Mouse (Mus musculus) stomach, postnatal 0 days (tissue): ENCODE measurements around the gene Pyy. TPM values are rescaled to one million over a fixed set of nuclear protein-coding genes. Genes with fewer than 3 reads are reported as not detected.

ENCODE experiments used
- ATAC-seq: fragments of 200-750 bp; cut with Nextera tagmentation; 2 replicates; pipeline ENCODE4 v1.8.0; 2017; ENCODE audit not compliant: low FRiP score, low TSS enrichment
- DNase-seq: peaks from one replicate; pipeline ENCODE4 v3.0.0-alpha.2; 2016; ENCODE audit warnings: low spot score
- H3K27ac ChIP-seq: fragments of 300-500 bp; sonication (generic); replicated peaks from 2 replicates; pipeline ENCODE4 v1.5.1; 2014; ENCODE audit warnings: mild to moderate bottlenecking, control low read depth
- H3K27me3 ChIP-seq: fragments of 300-500 bp; sonication (generic); 2 replicates; pipeline ENCODE4 v1.6.1; 2014; ENCODE audit warnings: low read length; ENCODE audit not compliant: control insufficient read depth, insufficient read depth
- H3K36me3 ChIP-seq: fragments of 300-500 bp; sonication (generic); 2 replicates; pipeline ENCODE4 v1.6.1; 2014; ENCODE audit warnings: low read length, mixed read lengths; ENCODE audit not compliant: control insufficient read depth, insufficient read depth
- H3K4me1 ChIP-seq: fragments of 300-500 bp; sonication (generic); replicated peaks from 2 replicates; pipeline ENCODE4 v1.6.1; 2014; ENCODE audit warnings: antibody characterized with exemption; ENCODE audit not compliant: control insufficient read depth, insufficient read depth
- H3K4me2 ChIP-seq: fragments of 300-500 bp; sonication (generic); replicated peaks from 2 replicates; pipeline ENCODE4 v1.6.1; 2014; ENCODE audit warnings: low read depth, mild to moderate bottlenecking, control low read depth, moderate library complexity
- H3K4me3 ChIP-seq: fragments of 300-500 bp; sonication (generic); 2 replicates; pipeline ENCODE4 v1.5.1; 2014; ENCODE audit warnings: low read depth, low read length, control low read depth
- H3K9ac ChIP-seq: fragments of 300-500 bp; sonication (generic); 2 replicates; pipeline ENCODE4 v1.6.1; 2014; ENCODE audit warnings: mild to moderate bottlenecking, low read length, control low read depth, mixed read lengths
- H3K9me3 ChIP-seq: fragments of 300-500 bp; sonication (generic); 2 replicates; pipeline ENCODE4 v1.6.1; 2016; ENCODE audit warnings: low read length; ENCODE audit not compliant: control insufficient read depth
- CTCF ChIP-seq: IDR thresholded peaks from 2 replicates; pipeline ENCODE4 v1.5.1; 2016; ENCODE audit warnings: antibody characterized with exemption, low read depth, mild to moderate bottlenecking, moderate library complexity
- EP300 ChIP-seq: optimal IDR thresholded peaks from 2 replicates; pipeline ENCODE3; 2016; ENCODE audit warnings: antibody characterized with exemption
- WGBS: fragments of 180-500 bp; shearing (Covaris S2); extraction: QIAGEN DNeasy Blood & Tissue Kit; methylation state at CpG from one replicate; pipeline ENCODE4 v1.1.7; 2014; 5-methylcytosine and 5-hydroxymethylcytosine counted together
- polyA plus RNA-seq: library from polyadenylated mRNA; unstranded; fragments of >200 nt; fragmentation: Nextera tagmentation; extraction: Ambion mirVana; gene quantifications from 2 replicates; pipeline ENCODE4 v1.2.1, GENCODE M21; 2015

The Pyy gene
- polyA plus RNA-seq, 1 experiment from 2014 or later = 64.3 TPM

DNA sequence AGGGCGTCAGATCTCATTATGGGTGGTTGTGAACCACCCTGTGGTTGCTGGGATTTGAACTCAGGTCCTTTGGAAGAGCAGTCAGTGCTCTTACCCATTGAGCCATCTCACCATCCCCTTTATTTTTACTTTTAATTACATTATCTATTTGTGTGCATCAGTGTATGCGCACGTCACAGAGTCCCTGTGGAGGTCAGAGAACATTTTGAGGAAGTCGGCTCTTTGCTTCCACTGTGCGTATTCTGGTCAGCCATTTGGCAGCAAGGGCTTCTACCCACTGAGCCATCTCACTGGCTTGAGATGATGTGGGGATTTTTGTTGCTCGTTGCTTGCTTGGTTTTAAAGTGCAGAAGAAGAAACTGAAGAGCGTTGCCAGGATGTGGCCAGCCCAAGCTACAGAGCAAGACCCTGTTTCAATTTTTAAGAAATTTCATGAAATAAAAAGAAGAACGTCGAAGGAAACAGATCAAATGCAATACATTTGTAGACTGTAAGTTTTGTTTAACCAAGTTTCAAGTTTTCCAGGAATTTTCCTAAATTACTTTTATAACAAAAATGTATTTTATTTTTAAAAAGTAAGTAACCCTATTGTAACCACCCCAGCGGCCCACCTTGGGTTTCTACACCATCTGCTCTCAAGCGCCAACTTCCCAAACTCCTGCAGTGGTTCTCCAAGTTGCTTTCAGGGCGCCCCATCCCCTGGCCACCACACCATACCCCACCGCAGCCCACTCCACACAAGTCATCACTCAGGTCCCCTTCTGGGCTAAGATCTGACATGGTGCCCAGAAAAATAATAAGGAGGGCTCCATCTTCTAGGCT lies 30.2 kb upstream of the Pyy start:
- WGBS = 44% methylated on average over 13 of the region's 13 CpGs
- no peak for TF ChIP-seq EP300
- TF ChIP-seq CTCF = no peak
- H3K4me3 ChIP-seq = 0 out of 2 replicates have a peak overlapping the region, but pooled peaks have one; percentile 23
- H3K27me3 ChIP-seq = no peaks in the 10 kb centered on the region
- no peak for ATAC-seq
- no peak overlapping the region for H3K9ac ChIP-seq
- H3K4me1 ChIP-seq = no peaks in the 10 kb centered on the region
- H3K36me3 ChIP-seq = no peaks in the 10 kb centered on the region
- peak overlapping the region; percentile 44 for H3K4me2 ChIP-seq
- no peak for DNase-seq
- no peak overlapping the region for H3K27ac ChIP-seq
- no peaks in the 10 kb centered on the region for H3K9me3 ChIP-seq

DNA sequence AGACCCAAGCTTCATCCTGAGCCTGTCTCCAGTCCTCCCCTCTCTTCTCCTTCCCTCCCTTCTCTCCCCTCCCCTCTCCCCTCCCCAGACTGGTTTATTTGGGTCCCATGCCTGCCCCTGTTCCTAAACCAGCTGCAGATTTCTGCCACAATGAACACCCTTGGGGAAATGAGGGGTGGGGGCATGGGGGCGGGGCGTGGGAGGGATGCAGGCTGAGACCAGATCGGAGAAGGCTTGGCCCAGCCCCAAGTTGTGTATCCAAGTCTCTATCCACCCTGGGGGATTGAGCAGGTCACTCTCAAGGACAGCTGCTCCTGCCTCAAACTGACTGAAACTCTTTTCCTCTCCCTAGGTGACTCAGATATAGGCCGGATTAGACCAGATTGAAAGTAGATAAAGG lies 26.9 kb upstream of the Pyy start:
- ATAC-seq (no peak), DNase-seq (no peak)
- Histone ChIP-seq H3K27me3 (no peaks in the 10 kb centered on the region), H3K27ac (no peak overlapping the region), H3K9me3 (no peaks in the 10 kb centered on the region), H3K4me1 (no peaks in the 10 kb centered on the region), H3K4me3 (no peak overlapping the region), H3K4me2 (no peak overlapping the region), H3K36me3 (no peaks in the 10 kb centered on the region), H3K9ac (no peak overlapping the region)
- TF ChIP-seq EP300 (no peak), CTCF (no peak)
- 24% methylated on average over 4 of the region's 4 CpGs for WGBS

- TF ChIP-seq CTCF (no peak), EP300 (no peak)
- H3K9ac ChIP-seq = no peak overlapping the region
- H3K9me3 ChIP-seq = no peaks in the 10 kb centered on the region
- H3K27me3 ChIP-seq = no peaks in the 10 kb centered on the region
- 61% methylated on average over 6 of the region's 6 CpGs for WGBS
- H3K4me1 ChIP-seq = no peaks in the 10 kb centered on the region
- no peak overlapping the region for H3K4me2 ChIP-seq
- no peak overlapping the region for H3K27ac ChIP-seq
- ATAC-seq (peak; percentile 83), DNase-seq (peak; percentile 51)
- no peak overlapping the region for H3K4me3 ChIP-seq
- H3K36me3 ChIP-seq = no peaks in the 10 kb centered on the region
Measured at GRCm38 (mm10) chr11:102117386-102117785, 9.8 kb upstream of the Pyy start.

- Histone ChIP-seq H3K4me1 (no peaks in the 10 kb centered on the region), H3K9me3 (no peaks in the 10 kb centered on the region), H3K4me3 (no peak overlapping the region), H3K27ac (no peak overlapping the region), H3K4me2 (no peak overlapping the region), H3K9ac (no peak overlapping the region), H3K36me3 (no peaks in the 10 kb centered on the region), H3K27me3 (no peaks in the 10 kb centered on the region)
- WGBS = 36% methylated on average over 8 of the region's 8 CpGs
- no peak for DNase-seq
- TF ChIP-seq CTCF = no peak
- no peak for TF ChIP-seq EP300
- no peak for ATAC-seq
Measured at GRCm38 (mm10) chr11:102116241-102116640, 8.6 kb upstream of the Pyy start.

DNA sequence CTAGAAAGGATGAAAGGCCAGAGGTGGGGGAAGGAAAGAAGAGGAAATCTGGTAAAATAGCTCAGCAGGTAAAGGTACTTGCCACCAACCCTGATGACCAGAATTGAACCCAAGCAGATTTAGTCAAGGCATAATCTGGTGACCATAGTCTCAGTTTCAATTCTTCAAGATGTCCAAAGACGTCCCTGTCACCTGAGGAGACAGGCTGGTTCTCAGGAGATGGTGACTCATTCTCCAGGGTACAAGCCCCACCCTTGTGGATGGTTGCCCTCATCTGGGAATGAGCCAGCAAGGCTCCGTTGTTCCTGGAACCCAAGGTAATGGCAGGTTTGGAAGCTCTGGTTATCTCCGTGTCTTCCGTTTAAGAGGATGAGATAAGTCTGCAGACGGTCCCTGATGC lies 3.9 kb upstream of the Pyy start:
- Histone ChIP-seq H3K4me1 (no peaks in the 10 kb centered on the region), H3K36me3 (no peaks in the 10 kb centered on the region), H3K4me2 (no peak overlapping the region), H3K9ac (no peak overlapping the region), H3K9me3 (no peaks in the 10 kb centered on the region), H3K27me3 (peaks cover 8% of the 10 kb centered on the region), H3K4me3 (no peak overlapping the region), H3K27ac (no peak overlapping the region)
- DNase-seq (no peak), ATAC-seq (no peak)
- 67% methylated on average over 5 of the region's 5 CpGs for WGBS
- TF ChIP-seq EP300 (no peak), CTCF (no peak)

GRCm38 (mm10) chr11:102106911-102107310 lies 721 bp downstream of the Pyy start:
- H3K36me3 ChIP-seq = no peaks in the 10 kb centered on the region
- ATAC-seq (no peak), DNase-seq (peak; percentile 27)
- no peaks in the 10 kb centered on the region for H3K9me3 ChIP-seq
- 5% methylated on average over 17 of the region's 21 CpGs for whole genome bisulfite sequencing
- peak overlapping the region; percentile 10; the same call in 1 of the 2 replicates for H3K4me3 ChIP-seq
- peaks cover 13% of the 10 kb centered on the region for H3K27me3 ChIP-seq
- H3K4me1 ChIP-seq = no peaks in the 10 kb centered on the region
- TF ChIP-seq CTCF = no peak
- TF ChIP-seq EP300 = no peak
- H3K4me2 ChIP-seq = no peak overlapping the region; the same call in 1 of the 2 replicates
- no peak overlapping the region for H3K27ac ChIP-seq
- no peak overlapping the region for H3K9ac ChIP-seq
